Mouse (Mus musculus) E14TG2a.4 (cell line): ENCODE measurements around the gene Apoa2.

Experiments
- H3K27me3 ChIP-seq: 2 replicates; pipeline ENCODE4 v1.6.1; 2014; ENCODE audit warnings: low read length, control low read depth; ENCODE audit not compliant: insufficient read depth
- H3K36me3 ChIP-seq: 2 replicates; pipeline ENCODE4 v1.6.1; 2014; ENCODE audit warnings: low read length, control low read depth; ENCODE audit not compliant: insufficient read depth
- H3K4me1 ChIP-seq: replicated peaks from 2 replicates; pipeline ENCODE4 v1.6.1; 2014; ENCODE audit warnings: low read depth, low read length, control low read depth
- H3K4me3 ChIP-seq: replicated peaks from 2 replicates; pipeline ENCODE4 v1.5.1; 2014; ENCODE audit warnings: mild to moderate bottlenecking, low read length
- H3K9me3 ChIP-seq: 2 replicates; pipeline ENCODE4 v1.6.1; 2014; ENCODE audit warnings: low read length, control low read depth
- CTCF ChIP-seq: conservative IDR thresholded peaks from 2 replicates; pipeline ENCODE4 v1.5.1; 2014; ENCODE audit warnings: low read length
- NANOG ChIP-seq: IDR thresholded peaks from 2 replicates; pipeline ENCODE4 v1.6.1; 2014; ENCODE audit warnings: borderline replicate concordance, low read length, mixed read lengths
- POU5F1 ChIP-seq: IDR thresholded peaks from 2 replicates; pipeline ENCODE4 v1.6.1; 2014; ENCODE audit warnings: low read length, borderline replicate concordance

Gene Apoa2

DNA sequence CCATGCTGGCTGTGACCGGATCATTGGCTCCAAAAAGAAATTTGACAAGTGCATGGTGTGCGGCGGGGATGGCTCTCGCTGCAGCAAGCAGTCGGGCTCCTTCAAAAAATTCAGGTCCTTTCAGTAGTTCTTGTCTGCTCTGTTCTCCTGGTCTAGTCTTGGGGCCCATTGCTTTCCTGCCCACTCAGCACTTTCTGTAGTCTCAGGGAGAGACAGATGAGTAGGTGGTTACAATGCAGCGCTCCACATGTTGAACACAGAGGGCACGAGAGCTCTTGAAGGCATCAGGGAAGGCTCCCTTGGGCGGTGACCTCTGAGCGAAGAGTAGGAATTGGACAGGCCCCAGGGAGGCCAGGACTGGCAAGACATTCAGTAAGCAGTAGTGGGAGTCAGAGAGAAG, 32.9 kb downstream of the Apoa2 start:
- TF ChIP-seq NANOG, result no peak
- TF ChIP-seq CTCF, result no peak
- no peak for TF ChIP-seq POU5F1

GRCm38 (mm10) chr1:171258921-171259320, 34.1 kb downstream of the Apoa2 start:
- TF ChIP-seq NANOG, result no peak
- TF ChIP-seq POU5F1, result no peak
- no peak for TF ChIP-seq CTCF
- Histone ChIP-seq H3K4me3 (peak overlapping the region; percentile 67), H3K4me1 (peaks cover 45% of the 10 kb centered on the region), H3K9me3 (no peaks in the 10 kb centered on the region), H3K36me3 (no peaks in the 10 kb centered on the region), H3K27me3 (peaks cover 17% of the 10 kb centered on the region; the same call in 1 of the 2 replicates)

More for the DNA sequence above, 32.9 kb downstream of the Apoa2 start:
- peaks cover 45% of the 10 kb centered on the region for H3K4me1 ChIP-seq
- peaks cover 24% of the 10 kb centered on the region; the same call in 1 of the 2 replicates for H3K27me3 ChIP-seq
- no peaks in the 10 kb centered on the region for H3K9me3 ChIP-seq
- H3K36me3 ChIP-seq, result no peaks in the 10 kb centered on the region
- H3K4me3 ChIP-seq, result no peak overlapping the region

- Histone ChIP-seq H3K36me3 (no peaks in the 10 kb centered on the region), H3K4me3 (no peak overlapping the region), H3K9me3 (no peaks in the 10 kb centered on the region), H3K4me1 (peaks cover 45% of the 10 kb centered on the region), H3K27me3 (peaks cover 14% of the 10 kb centered on the region; the same call in 1 of the 2 replicates)
- TF ChIP-seq POU5F1, result no peak
- TF ChIP-seq CTCF, result no peak
- no peak for TF ChIP-seq NANOG
Observed at GRCm38 (mm10) chr1:171260316-171260715, 35.5 kb downstream of the Apoa2 start.

DNA sequence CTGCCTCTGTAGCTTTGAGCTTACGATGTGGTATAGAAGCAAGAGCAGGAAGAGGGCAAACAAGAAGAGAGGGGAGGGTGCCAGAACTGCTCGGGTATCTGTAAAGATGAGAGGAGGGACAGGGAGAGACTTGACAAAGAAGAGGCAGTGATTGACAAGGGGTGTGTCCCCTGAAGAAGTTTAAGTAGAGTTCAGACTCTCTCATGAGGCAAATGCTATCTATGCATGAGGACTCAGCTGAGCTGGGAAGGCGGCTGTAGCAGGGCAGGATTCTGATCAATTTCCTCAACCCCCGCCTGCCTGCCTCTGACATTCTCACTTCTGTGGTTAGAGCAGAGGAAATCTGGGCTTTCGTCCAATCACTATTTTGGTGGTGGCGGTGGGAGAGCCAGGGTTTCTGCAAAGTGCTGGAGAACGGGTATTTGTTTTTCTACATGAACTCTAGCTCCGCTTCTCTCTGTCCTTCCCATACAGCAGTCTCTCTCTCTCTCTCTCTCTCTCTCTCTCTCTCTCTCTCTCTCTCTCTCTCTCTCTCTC, 37.8 kb downstream of the Apoa2 start:
- Histone ChIP-seq H3K4me1 (peaks cover 26% of the 10 kb centered on the region), H3K36me3 (no peaks in the 10 kb centered on the region), H3K9me3 (no peaks in the 10 kb centered on the region), H3K4me3 (no peak overlapping the region), H3K27me3 (peaks cover 14% of the 10 kb centered on the region; the same call in 1 of the 2 replicates)
- TF ChIP-seq POU5F1 (no peak), CTCF (no peak), NANOG (no peak)

DNA sequence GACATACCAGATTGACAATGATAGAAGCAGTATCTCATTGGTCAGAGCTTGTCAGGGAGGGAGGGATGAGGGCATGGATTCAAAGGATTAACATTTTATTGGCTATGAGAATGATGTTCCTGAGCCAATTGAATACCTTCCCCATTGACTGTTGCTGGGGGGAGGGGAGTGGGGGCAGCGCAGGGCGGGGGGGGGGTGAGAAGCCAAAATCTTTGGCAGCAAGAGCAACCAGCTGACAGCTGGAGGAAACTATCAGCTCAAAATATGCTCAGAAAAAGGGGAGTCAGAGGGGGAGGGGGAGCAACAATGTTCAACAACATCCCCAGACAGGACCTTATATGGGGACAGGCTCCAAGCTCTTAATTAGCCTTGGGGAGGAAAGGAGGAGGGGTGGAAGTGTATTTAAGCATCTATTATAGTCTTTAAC, 38.3 kb downstream of the Apoa2 start:
- no peak for TF ChIP-seq POU5F1
- no peak for TF ChIP-seq CTCF
- no peak for TF ChIP-seq NANOG
- Histone ChIP-seq H3K36me3 (no peaks in the 10 kb centered on the region), H3K4me1 (peaks cover 21% of the 10 kb centered on the region), H3K9me3 (no peaks in the 10 kb centered on the region), H3K27me3 (peaks cover 14% of the 10 kb centered on the region; the same call in 1 of the 2 replicates), H3K4me3 (no peak overlapping the region)

- H3K36me3 ChIP-seq, result no peaks in the 10 kb centered on the region
- H3K4me3 ChIP-seq, result no peak overlapping the region
- H3K4me1 ChIP-seq, result peaks cover 18% of the 10 kb centered on the region
- H3K9me3 ChIP-seq, result no peaks in the 10 kb centered on the region
- TF ChIP-seq POU5F1, result no peak
- TF ChIP-seq CTCF, result peak; percentile 33
- H3K27me3 ChIP-seq, result peaks cover 12% of the 10 kb centered on the region; the same call in 1 of the 2 replicates
Observed at GRCm38 (mm10) chr1:171263666-171264461, 39.0 kb downstream of the Apoa2 start.

GRCm38 (mm10) chr1:171265971-171266744, 41.3 kb downstream of the Apoa2 start:
- no peaks in the 10 kb centered on the region for H3K36me3 ChIP-seq
- TF ChIP-seq NANOG (no peak), POU5F1 (no peak), CTCF (no peak)
- H3K4me1 ChIP-seq, result peaks cover 27% of the 10 kb centered on the region

GRCm38 (mm10) chr1:171268341-171268740, 43.5 kb downstream of the Apoa2 start:
- Histone ChIP-seq H3K4me1 (peaks cover 29% of the 10 kb centered on the region), H3K27me3 (peaks cover 4% of the 10 kb centered on the region; the same call in 1 of the 2 replicates), H3K4me3 (no peak overlapping the region), H3K36me3 (peaks cover 19% of the 10 kb centered on the region), H3K9me3 (no peaks in the 10 kb centered on the region)
- no peak for TF ChIP-seq CTCF
- no peak for TF ChIP-seq NANOG
- no peak for TF ChIP-seq POU5F1

More at GRCm38 (mm10) chr1:171265971-171266744, 41.3 kb downstream of the Apoa2 start:
- Histone ChIP-seq H3K4me3 (no peak overlapping the region), H3K27me3 (0 out of 2 replicates have a peak, but pooled peaks cover 1% of the 10 kb centered on the region), H3K9me3 (no peaks in the 10 kb centered on the region)
